Mouse (Mus musculus) ES-E14 (cell line): ENCODE data around the gene Ints11.

ENCODE experiments used
- CHD2 ChIP-seq: IDR thresholded peaks from 2 replicates; pipeline ENCODE4 v1.6.1; 2014; ENCODE audit warnings: mild to moderate bottlenecking, low read depth, low read length, inconsistent platforms
- HCFC1 ChIP-seq: IDR thresholded peaks from 2 replicates; pipeline ENCODE4 v1.6.1; 2012; ENCODE audit warnings: low read length, inconsistent platforms, borderline replicate concordance; ENCODE audit not compliant: insufficient read depth
- MAFK ChIP-seq: IDR thresholded peaks from 2 replicates; pipeline ENCODE4 v1.6.1; 2014; ENCODE audit warnings: mild to moderate bottlenecking, low read depth, low read length, inconsistent platforms; ENCODE audit not compliant: insufficient read depth
- ZNF384 ChIP-seq: IDR thresholded peaks from 2 replicates; pipeline ENCODE4 v1.6.1; 2012; ENCODE audit warnings: low read depth, low read length, inconsistent platforms

GRCm38 (mm10) chr4:155898318-155898717 lies 29.0 kb downstream of the Ints11 start:
- no peak for TF ChIP-seq HCFC1
- TF ChIP-seq MAFK: no peak
- TF ChIP-seq ZNF384: no peak
- no peak for TF ChIP-seq CHD2
